Mouse (Mus musculus) bone marrow, adult 2 months (tissue): ENCODE data around the gene Myo3b.

Source experiments
- CTCF ChIP-seq: fragments of 200-500 bp; IDR thresholded peaks from 2 replicates; pipeline ENCODE4 v1.5.1; 2011; ENCODE audit warnings: low read length, control low read depth; ENCODE audit not compliant: control insufficient read depth, insufficient read depth
- POLR2A ChIP-seq: fragments of 200-500 bp; IDR thresholded peaks from 2 replicates; pipeline ENCODE4 v1.6.1; 2011; ENCODE audit warnings: low read depth, mild to moderate bottlenecking, control low read depth, low read length, borderline replicate concordance; ENCODE audit not compliant: control insufficient read depth

GRCm38 (mm10) chr2:70292776-70293175, 253.8 kb downstream of the Myo3b start:
- no peak for TF ChIP-seq CTCF
- no peak for TF ChIP-seq POLR2A
